Mouse (Mus musculus) cerebellum, postnatal 14 days (tissue): ENCODE results near the gene Syvn1.

Experiments
- DNase-seq, 2 experiments: peaks; one replicate each; pipeline ENCODE4 v3.0.0; 2021; ENCODE audit warnings: mixed read lengths in 2 of 2

Syvn1 gene

GRCm38 (mm10) chr19:6069851-6070250 is 23.5 kb downstream of the Syvn1 start:
- no peak for DNase-seq

GRCm38 (mm10) chr19:6070571-6071250 is 24.3 kb downstream of the Syvn1 start:
- peak; percentile 50 to 65 for DNase-seq

- peak in 1 of 2 experiments; percentile 25 for DNase-seq
Observed at GRCm38 (mm10) chr19:6071261-6071660, 24.9 kb downstream of the Syvn1 start.

- no peak for DNase-seq
Observed at GRCm38 (mm10) chr19:6073889-6074288, 27.5 kb downstream of the Syvn1 start.

DNA sequence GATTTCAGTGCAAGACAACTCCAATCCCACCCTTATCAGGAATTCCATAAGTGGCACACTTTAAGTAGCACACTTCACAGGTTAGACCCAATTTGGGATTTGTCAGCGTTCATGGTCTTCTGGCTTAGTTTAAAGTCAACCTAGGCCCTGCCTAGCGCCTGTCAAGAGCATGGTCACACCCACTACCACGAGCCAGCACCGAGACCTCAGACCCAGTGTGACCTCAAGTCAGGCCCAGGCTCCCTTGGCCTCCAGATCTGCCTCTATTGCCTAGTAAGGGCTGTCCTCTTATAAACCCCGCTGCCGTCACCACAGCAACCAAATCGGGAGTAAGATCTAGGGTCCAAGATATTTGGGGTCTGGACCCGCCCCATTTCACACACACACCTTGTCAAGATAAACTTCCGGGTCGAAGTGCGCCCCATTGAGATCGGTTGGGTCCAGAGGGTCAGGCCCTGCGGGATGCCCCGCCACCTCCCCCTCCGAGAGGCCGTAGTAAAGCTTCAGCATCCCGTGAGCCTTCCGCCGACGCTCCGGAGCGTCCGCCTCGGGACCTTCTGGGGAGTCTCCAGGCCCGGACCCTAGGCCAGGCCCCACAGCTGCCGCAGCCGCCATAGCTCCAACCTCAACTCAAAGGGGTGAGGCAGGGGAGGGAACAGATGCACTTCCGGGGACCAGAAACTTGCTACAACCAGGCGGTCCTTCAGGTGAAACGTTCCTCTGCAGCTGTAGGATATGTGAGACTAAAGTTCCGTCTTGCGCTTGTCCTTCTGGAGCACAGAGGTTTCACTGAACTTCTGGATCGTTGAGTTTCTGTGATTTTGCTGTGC is 30.4 kb downstream of the Syvn1 start, which contains the start of gene Vps51:
Gene Vps51, minus strand, starts transcription at position 668 of the 830 bp plus-strand sequence.
- peak; percentile 90 to 92 for DNase-seq

GRCm38 (mm10) chr19:6079983-6080480 is 33.7 kb downstream of the Syvn1 start, which contains the start of gene Tmem262:
TSS of gene Tmem262 (plus strand) at chr19:6080033.
- no peak for DNase-seq

DNA sequence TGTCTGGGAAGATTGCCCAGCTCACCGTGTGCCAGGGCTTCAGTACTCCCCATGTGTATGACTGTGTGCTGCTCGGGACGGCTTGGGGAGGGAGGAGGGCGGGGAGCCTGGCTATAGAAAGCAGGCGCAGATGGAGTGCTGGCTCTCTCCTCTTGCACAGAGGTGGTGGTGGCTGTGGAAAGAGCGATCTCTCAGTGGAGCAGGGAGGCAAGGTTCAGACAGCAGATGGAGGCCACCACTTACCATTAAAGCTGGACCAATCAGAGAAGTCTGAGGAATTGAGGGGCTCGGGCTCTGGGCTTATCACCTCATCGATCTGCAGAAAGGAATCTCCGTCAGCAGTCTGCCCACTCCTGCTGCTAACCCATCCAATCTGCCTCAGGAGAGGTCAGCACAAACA is 35.8 kb downstream of the Syvn1 start, which contains the start of gene Gm28374:
Gene Gm28374, minus strand, starts transcription at position 101 of the 400 bp plus-strand sequence.
- no peak for DNase-seq

DNA sequence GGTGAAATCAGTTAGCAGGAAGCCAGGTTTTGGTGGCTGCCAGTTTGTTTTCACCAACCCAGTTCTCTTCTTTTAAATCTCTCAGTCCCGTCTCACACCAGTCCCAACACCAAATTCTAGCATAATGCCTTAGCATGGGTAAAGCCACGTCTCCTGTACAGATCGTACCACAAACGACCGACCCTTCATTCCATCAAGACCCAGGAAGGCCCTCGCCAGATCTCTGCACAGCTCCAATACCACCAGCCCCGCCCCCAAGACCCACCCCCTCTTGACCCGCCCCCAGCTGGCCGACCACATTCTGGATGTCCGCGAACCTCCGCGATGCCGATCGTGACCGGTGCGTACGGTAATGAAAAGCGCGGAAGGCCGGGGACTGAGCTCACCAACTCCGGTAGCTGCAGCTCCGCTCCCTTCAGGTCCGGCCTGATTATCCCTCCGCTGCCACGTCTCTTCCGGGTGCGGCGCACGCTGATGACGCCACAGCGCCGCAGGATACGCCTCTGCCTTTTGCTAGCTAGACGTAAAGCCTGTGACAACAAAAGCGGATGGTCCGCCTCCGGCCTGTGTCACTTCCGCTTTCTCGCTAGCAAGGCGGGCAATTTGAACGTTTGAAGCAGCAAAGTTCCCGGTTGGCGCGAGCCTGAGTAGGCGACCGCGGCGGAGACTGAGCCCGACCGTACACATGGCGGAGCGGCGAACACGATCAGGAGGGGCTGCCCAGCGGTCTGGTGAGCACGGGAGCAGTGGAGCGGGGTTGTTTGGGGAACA is 38.3 kb downstream of the Syvn1 start, which contains the start of the genes Zfpl1 and Cdca5:
Gene Zfpl1, minus strand, starts transcription at position 479 of the 771 bp plus-strand sequence.
Gene Cdca5, plus strand, starts transcription at position 506 of the 771 bp plus-strand sequence.
- DNase-seq, result peak; percentile 98 to 99

DNA sequence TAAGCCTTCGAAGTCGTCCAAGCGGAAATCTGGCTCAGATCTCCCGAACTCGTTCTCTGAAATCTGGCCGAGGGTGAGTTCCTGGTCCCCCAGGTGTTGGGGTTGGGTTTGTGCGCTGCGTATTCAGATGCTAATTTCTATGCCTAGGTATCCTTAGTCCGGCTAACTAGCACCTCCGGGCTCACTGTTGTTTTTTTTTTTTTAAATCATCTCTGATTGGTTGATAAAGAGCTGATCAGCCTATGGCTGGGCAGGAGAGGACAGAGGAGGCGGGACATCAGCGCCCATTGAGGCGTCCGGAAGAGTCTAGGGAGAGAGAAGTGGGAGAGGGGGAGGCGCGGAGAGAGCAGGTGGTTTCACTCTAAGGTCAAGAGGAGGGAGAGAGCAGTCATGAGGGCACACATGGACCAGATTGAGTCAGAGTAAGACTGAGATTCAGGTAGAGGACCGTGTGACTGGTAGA is 39.1 kb downstream of the Syvn1 start:
- peak; percentile 45 to 56 for DNase-seq

GRCm38 (mm10) chr19:6088841-6089240 is 42.5 kb downstream of the Syvn1 start:
- DNase-seq, result no peak

DNA sequence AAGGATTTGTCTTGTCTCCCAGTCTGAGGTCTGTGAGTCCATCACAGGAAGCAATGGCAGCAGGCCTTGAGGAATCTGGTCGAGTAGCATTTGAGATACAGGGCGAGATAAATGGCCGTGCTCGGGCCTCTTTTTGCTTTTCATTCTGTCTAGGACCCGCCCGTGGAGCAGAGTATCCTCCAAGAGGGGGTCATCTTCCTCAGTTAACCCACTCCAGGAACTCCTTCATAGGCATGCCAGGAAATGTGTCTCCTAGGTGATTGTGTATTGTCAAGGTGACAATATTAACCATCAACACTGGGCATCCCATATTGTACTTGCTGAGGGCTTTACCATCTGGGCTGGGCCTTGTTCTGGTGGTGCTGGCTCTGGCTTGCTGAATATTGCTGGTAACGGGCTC is 47.7 kb downstream of the Syvn1 start, which contains the start of gene AC131692.1:
Gene AC131692.1, plus strand, starts transcription at position 301 of the 400 bp plus-strand sequence.
- no peak for DNase-seq

DNA sequence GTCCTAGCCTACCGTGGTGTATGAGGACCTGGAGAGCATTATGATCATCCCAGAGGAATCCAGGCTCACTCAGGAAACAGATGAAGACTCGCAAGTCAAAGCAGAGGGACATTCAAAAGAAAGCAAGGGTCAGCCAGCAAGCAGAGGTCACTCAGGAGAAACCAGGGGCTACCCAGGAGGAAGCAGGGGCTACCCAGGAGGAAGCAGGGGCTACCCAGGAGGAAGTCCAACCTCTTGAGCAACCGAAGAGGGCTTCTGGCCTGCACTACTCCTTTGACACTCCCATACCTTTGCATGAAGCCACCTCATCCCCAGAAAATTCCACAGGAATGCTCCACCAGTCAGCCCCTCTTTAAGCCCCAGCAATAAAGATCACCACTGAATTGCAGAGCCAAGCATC is 51.5 kb downstream of the Syvn1 start:
- DNase-seq, result no peak

DNA sequence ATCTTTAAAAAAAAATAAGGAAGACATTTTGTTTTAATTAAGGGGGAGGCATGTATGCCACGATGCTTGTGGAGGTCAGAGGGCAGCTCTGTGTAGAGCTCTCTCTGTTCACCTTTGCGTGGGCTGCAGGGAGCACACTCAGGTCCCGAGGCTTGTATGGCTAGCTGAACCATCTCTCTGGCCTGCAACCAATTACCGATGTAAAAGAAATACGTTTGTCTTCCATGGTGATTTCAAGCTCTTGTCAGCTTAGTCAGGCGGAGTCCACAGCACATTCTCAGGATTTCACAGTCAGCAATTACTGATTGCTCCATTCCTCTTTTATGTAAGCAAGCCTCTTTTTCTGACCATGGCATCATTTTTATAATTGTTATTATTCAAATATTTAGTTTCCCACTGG is 54.8 kb downstream of the Syvn1 start:
- no peak for DNase-seq

DNA sequence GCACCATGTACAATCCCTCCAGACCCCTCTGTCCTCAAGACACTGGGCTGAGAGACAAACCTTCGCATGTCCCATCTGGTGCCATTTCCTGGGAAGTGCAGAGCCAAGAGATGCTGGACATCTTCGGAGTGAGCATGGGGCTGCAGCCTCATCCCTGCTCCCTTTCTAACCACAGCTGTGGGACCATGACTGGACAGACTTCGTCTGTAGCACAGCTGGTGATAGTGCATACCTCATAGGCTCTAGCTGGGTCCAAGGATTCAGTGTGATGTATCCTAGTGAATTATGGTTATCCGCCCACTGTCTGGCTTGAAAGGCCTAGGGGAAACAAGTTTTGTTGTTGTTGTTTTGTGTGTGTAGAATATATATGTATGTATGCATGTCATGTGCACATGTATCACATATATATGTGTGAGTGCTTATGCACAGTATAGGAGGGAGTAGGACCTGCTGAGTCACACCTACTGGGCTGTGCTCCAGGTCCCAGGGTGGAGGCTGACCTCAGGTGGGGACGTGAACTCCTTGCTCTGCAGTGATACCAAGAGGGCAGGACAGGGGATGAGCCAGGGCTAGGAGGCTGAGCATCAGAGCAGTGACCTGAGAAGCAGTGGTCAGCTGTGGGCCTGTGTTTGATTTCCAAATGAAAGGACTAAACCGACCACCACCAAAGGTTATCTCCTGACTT is 55.9 kb downstream of the Syvn1 start:
- DNase-seq, result no peak
